Mouse (Mus musculus) erythroblast, embryonic 14.5 days (primary cell): Measurements from ENCODE around the gene Map3k4.

Experiments
- GATA1 ChIP-seq: IDR thresholded peaks from 2 replicates; pipeline ENCODE4 v1.6.1; 2012; ENCODE audit warnings: low read length, inconsistent platforms, mixed read lengths
- TAL1 ChIP-seq: IDR thresholded peaks from 3 replicates; pipeline ENCODE4 v1.6.1; 2012; ENCODE audit warnings: low read length, inconsistent platforms, mixed read lengths

- TF ChIP-seq TAL1 (no peak), GATA1 (no peak)
These were observed 16.5 kb upstream of the Map3k4 start for GRCm38 (mm10) chr17:12335115-12335514.
